Mouse (Mus musculus) testis, adult 2 months (tissue): ENCODE measurements at regions not wholly inside any gene's neighbourhood (a gene's known extent, or its start where the extent isn't known, plus 50 kb on each side); places are given as distances from the start of the nearest gene placed in this dataset.
A peak's percentile ranks its signal among the peaks of the same experiment; 100 is the strongest.

ENCODE experiments used
- H3K27ac ChIP-seq: fragments of 200-500 bp; 2 replicates; pipeline ENCODE4 v1.5.1; 2012; ENCODE audit warnings: low read depth, low read length; ENCODE audit not compliant: control insufficient read depth, insufficient read depth
- H3K27me3 ChIP-seq: fragments of 200-500 bp; 2 replicates; pipeline ENCODE4 v1.6.1; 2012; ENCODE audit warnings: mild to moderate bottlenecking, low read length, moderate library complexity; ENCODE audit not compliant: control insufficient read depth, insufficient read depth
- H3K36me3 ChIP-seq: fragments of 200-500 bp; 2 replicates; pipeline ENCODE4 v1.6.1; 2012; ENCODE audit warnings: mild to moderate bottlenecking, low read length; ENCODE audit not compliant: control insufficient read depth, insufficient read depth
- H3K4me1 ChIP-seq: fragments of 200-500 bp; 2 replicates; pipeline ENCODE4 v1.6.1; 2012; ENCODE audit warnings: low read length; ENCODE audit not compliant: control insufficient read depth, insufficient read depth
- H3K4me3 ChIP-seq: fragments of 200-500 bp; 2 replicates; pipeline ENCODE4 v1.5.1; 2012; ENCODE audit warnings: low read depth, mild to moderate bottlenecking, low read length, moderate library complexity, mixed read lengths; ENCODE audit not compliant: control insufficient read depth
- CTCF ChIP-seq: fragments of 200-500 bp; IDR thresholded peaks from 2 replicates; pipeline ENCODE4 v1.5.1; 2012; ENCODE audit warnings: low read depth, mild to moderate bottlenecking, inconsistent platforms, low read length, moderate library complexity; ENCODE audit not compliant: control insufficient read depth, insufficient read depth, insufficient replicate concordance
- POLR2A ChIP-seq: fragments of 200-500 bp; IDR thresholded peaks from 2 replicates; pipeline ENCODE4 v1.6.1; 2012; ENCODE audit warnings: low read depth, mild to moderate bottlenecking, inconsistent platforms, low read length, moderate library complexity; ENCODE audit not compliant: control insufficient read depth

GRCm38 (mm10) chr11:51911481-51911880 is 54.0 kb upstream of the Jade2 start:
- Histone ChIP-seq H3K4me1 (peaks cover 10% of the 10 kb centered on the region), H3K27me3 (no peaks in the 10 kb centered on the region), H3K4me3 (no peak overlapping the region), H3K36me3 (no peaks in the 10 kb centered on the region), H3K27ac (no peak overlapping the region)
- no peak for TF ChIP-seq POLR2A
- no peak for TF ChIP-seq CTCF

GRCm38 (mm10) chr11:51915656-51916032 is 51.8 kb upstream of the Cdkn2aipnl start:
- TF ChIP-seq CTCF (no peak), POLR2A (no peak)
- no peak overlapping the region for H3K27ac ChIP-seq
- no peaks in the 10 kb centered on the region for H3K36me3 ChIP-seq
- no peak overlapping the region for H3K4me3 ChIP-seq
- peaks cover 11% of the 10 kb centered on the region for H3K4me1 ChIP-seq
- no peaks in the 10 kb centered on the region for H3K27me3 ChIP-seq

- Histone ChIP-seq H3K27ac (peak overlapping the region; percentile 52), H3K36me3 (no peaks in the 10 kb centered on the region), H3K4me3 (peak overlapping the region; percentile 20), H3K27me3 (no peaks in the 10 kb centered on the region), H3K4me1 (peaks cover 11% of the 10 kb centered on the region)
- no peak for TF ChIP-seq CTCF
- no peak for TF ChIP-seq POLR2A
Observed at GRCm38 (mm10) chr11:51916033-51916929, 51.2 kb upstream of the Cdkn2aipnl start.
